Mouse (Mus musculus): ENCODE data around the gene Coa3. TPM values are rescaled to one million over a fixed set of nuclear protein-coding genes. Genes with fewer than 3 reads are reported as not detected.

The Coa3 gene
- polyA plus RNA-seq, 1 experiment from 2014 or later = 164 TPM

DNA sequence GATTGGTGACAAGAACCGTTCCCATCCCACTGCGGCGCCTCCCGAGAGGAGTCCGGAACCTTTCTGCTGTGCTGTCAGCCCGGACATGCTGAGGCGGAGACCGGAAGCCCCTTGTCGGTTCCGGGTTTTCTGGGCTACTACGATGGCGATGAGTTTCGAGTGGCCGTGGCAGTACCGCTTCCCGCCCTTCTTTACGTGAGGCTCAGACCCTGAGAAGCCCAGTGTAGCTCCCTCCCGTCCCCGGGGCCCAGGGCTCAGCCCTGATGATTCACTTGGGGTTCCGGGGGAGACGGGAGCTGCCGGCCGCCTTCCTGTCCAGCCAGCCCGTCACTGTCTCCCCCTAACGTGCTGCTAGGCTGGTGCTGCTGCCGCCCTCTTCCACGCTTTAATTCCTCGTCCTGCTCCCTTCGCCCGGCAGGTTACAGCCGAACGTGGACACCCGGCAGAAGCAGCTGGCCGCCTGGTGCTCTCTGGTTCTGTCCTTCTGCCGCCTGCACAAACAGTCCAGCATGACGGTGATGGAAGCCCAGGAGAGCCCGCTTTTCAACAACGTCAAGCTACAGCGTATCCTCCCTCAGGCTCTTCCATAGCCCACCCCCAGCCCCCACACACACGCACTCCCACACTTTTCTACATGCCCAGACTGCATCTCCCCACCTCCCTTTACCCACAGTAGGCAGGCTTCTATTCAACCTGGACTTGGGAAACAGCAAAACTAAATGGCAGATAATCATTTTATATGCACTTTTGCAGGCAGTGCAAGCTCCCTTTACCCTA lies 25.1 kb downstream of the Coa3 start, which contains the start of gene Vps25:
TSS of gene Vps25 (plus strand) at position 95 of the 777 bp plus-strand sequence.
- peak; percentile 87 for DNase-seq (ENCODE audit: low spot score)

DNA sequence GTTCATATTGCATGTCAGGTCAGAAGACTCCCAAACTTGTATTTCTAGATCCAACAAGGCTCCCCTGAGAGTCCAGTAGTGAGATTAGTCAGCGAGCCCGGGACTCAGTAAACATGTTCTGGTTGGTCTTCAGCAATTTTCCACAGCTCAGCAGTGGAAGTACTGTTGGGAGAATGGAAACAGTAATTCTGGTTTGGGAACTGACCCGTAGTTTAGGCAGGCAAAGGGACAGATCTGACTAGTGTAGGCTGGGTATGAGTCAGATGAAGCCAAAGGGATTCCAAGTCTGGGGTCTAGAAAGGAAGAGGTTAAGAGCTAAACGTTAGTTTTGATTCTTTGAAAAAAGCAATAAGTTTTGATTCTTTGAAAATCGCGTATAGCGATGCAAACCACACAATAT lies 26.0 kb downstream of the Coa3 start:
- DNase-seq (ENCODE audit: low spot score) = no peak

DNA sequence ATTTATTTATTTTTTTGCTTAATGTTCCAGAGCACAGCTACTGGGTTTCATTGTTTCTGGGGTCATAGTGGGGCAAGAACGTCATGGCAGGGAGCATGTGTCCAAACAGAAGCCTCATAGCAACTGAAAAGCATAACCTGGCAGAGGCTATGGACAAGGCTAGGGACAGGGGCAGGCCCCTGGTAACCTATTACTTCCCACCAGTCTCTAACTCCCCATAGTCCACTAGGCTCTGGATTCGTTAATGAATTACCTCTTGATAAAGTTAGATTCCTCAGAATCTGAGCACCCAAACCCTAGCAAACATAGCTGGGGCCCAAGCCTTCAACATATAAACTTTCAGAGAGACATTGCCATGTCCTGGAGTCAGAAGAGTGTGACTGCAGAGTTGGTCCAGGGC lies 27.9 kb downstream of the Coa3 start:
- no peak for DNase-seq (ENCODE audit: low spot score)

DNA sequence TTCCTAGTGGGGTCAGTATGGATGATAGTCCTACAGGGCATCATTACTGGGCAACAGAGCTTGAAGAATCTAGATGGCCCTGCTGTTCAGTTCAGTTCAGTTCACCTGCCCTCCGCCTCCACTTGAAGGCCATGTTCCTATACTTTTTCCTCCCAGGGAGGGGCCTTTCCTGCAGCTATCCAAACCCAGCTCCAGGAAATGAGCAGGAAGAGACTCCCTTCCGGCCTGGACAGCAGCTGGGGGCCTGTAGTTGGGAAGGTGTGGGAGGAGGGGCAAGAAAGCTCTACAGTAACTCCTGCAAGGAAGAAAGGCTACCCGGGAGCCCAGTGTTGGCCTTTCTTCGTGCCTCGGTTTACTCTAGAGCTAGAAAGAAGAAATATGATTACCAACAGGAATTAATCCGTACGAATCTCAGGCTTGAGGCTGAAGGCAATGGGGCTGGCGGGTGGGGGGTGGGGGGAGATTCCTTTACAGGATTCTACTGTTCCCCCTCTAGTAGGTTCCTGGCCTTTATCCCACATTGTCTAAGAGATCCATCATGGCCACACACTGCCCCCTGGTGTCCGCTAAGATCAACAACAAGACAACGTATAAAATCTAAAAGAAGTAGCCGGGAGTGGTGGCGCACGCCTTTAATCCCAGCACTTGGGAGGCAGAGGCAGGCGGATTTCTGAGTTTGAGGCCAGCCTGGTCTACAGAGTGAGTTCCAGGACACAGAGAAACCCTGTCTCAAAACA lies 30.5 kb downstream of the Coa3 start:
- peak; percentile 61 for DNase-seq (ENCODE audit: low spot score)

DNA sequence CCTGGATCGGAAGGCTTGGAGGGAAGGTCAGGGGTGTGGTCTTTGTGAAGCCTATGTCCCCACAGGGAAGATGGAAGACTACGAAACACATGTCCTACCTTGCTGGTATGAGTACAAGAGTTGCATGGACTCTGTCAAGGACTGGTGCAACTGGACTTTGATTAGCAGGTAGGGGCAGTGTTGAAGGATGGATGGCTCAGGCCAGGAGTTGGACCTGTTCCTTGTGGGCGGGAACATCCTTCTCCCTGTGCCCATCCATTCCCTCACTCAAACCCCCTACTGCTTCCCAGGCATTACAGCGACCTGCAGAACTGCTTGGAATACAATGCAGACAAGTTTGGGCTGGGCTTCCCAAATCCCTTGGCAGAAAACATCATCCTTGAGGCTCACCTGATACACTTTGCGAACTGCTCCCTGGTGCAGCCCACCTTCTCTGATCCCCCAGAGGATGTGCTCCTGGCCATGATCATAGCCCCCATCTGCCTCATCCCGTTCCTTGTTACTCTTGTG lies 31.3 kb downstream of the Coa3 start:
- no peak for DNase-seq (ENCODE audit: low spot score)

DNA sequence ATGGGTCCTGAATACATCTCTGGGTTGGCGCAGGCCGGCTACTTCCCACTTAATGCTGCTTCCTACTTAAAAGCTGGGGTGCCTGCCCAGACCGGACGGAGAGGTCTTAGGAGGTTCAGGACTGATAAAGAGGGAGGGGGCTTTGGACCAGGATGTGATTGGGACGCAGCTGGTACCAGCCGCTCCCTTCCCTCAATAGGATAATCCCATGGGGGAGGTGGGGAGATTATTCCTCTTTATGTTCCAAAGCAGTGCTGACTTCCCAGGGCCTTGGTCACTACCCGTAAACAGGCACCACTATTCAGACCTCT lies 32.3 kb downstream of the Coa3 start:
- DNase-seq (ENCODE audit: low spot score) = no peak

DNA sequence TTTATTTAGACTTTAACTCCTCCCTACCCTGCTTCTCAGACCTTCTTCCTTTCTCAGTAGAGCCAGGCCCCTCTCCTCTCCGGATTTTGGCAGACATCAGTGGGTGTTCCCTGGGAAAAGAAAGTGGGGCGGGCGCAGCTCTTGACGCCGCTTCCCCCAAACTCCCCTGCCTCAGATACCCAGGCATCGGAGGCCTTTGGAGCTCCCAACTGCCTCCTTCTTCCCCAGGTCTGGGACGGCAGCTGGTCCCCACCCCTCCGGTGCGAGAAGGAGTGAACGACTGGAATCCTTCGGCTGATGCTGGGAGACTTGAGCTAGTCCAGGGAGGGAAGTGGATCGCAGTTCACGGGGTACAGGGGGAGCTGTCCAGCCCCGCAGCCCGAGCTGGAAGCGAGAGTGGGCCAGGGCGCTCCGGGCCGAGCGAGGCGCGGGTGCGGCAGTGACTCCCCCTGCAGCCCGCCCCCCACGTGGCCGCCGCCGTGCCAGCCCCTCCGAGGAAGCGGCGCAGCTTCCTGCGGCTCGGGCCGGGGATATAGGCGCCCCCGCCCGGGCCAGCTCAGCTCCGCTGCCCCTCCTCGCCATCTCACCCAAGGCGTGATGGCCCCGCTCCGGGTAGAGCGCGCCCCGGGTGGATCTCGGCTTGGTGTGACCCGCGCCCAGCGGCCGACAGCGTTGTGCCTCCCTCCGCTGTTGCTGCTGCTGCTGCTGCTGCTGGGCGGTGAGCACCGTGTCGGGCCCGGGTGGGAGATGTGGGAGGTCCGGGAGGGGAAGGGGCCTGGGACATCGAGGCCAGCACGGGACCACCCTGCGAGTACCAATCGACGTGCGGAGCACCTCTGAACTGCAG lies 32.8 kb downstream of the Coa3 start, which contains the start of gene Ramp2:
TSS of gene Ramp2 (plus strand) at position 174 of the 847 bp plus-strand sequence.
- peak; percentile 37 for DNase-seq (ENCODE audit: low spot score)

DNA sequence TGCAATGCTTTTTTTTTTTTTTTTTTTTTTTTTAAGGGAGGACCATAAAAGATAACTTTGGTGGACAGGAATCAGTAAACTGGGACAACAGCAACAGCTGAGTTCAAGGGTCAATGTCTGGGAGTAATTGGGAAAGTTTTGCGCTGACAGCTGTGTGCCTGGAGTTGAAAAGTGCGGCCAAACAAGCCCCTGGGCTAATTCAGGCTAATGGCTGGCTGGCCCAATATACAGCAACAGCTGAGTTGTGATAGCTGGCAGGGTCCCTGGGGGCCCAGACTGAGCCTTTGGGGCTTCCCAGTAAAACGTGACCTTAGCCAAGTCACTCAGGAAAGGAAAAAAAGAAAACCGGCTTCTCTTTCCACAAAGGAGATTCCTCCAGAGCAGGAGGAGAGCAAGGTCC lies 33.8 kb downstream of the Coa3 start:
- DNase-seq (ENCODE audit: low spot score) = no peak

DNA sequence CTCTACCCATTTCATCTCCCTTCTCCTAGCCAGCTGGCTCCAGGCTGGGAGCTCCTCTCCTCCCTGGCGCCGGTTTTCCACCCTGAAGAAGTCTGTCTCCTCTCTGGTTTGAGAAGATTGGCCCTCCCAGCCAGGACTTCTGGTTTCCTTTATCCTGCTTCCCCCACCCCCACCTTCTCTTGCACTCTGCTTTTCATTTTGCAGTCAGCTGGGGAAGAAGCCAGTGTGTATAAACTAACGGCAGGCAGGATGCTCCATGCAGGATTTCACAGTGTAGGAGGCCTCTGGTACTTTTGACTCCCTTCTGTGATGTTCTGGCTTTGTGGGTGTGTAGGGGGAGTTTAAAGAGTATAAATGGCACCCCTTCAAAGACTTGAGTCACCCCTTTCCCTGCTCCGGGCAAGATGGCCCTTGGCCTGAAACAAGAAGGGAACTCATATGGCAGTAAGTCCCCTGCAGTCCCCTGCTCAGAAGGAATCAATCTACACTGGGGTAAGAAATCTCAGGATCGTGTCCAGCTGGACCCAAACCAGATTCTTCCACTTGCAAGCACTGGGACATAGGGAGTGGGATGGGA lies 40.8 kb downstream of the Coa3 start:
- DNase-seq (ENCODE audit: low spot score) = no peak

DNA sequence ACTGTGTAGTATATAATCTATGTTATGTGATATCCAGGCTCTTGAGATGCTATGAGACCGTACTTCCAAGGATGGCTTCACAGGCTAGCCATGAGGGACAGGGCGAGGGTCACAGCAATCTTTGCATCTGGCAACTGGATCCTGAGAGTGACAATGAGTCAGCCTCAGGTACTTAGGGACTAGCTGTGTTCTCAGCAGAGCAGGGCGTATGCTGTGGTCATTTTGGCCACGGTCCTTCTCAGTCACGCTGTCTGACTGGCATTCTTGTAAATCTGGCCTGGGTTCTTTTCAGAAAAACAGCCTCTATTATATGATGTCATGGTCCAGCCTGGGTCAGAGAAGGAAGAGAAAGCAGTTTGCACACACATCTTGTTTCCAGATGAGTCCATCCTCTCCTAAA lies 42.1 kb downstream of the Coa3 start:
- DNase-seq (ENCODE audit: low spot score) = no peak

DNA sequence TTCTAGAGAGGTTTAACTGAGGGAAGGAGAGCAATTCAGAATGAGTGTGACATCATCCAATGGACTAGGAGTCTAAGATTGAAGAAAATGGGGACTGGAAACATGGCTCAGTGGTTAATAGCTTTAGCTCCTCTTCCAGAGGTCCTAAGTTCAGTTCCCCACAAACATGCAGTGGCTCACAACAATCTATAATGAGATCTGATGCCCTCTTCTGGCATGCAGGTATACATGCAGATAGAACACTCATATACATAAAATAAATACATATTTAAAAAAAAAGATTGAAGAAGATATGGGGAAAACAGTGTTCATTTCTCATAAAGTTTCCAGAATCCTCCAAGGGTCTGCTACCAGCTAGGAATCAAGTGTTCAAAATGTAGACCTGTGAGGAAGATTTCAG lies 43.5 kb downstream of the Coa3 start:
- no peak for DNase-seq (ENCODE audit: low spot score)

DNA sequence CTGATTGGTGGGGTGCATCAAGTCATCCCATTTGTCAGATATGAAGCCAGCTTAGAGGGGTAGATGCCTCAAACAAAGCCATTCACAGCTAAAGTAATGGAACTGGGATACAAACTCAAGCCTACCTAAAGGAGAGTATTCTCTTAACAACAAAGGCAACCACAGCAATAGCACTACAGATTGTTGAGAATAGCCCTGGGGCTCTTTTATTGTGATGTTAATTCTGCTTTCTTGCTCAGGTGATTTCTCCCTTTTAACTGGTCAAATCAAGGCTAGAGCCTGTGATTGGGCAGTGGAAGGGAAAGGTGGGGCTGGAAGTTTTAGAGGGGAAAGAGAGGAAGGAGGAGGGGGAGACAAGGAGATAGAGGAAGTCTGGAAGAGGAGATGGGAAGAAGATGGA lies 44.8 kb downstream of the Coa3 start:
- DNase-seq (ENCODE audit: low spot score) = no peak

DNA sequence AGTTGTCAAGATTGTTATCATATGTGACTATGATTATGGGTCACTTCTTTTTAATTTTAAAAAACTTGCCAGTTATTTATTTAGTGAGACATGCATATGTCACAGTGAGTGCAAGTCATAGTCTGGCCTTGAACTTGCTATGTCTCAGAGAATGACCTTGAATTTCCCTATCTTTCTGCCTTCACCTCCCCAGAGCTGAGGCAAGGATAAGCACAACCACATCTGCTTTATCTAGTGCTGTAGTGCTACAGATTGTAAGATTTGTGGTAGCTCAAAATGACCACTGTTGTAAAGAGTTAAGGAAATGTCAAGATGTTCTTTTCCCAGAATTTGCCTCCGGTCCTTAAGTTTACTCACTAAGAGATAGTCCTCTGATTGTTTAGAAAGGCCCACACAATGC lies 45.7 kb downstream of the Coa3 start:
- no peak for DNase-seq (ENCODE audit: low spot score)

DNA sequence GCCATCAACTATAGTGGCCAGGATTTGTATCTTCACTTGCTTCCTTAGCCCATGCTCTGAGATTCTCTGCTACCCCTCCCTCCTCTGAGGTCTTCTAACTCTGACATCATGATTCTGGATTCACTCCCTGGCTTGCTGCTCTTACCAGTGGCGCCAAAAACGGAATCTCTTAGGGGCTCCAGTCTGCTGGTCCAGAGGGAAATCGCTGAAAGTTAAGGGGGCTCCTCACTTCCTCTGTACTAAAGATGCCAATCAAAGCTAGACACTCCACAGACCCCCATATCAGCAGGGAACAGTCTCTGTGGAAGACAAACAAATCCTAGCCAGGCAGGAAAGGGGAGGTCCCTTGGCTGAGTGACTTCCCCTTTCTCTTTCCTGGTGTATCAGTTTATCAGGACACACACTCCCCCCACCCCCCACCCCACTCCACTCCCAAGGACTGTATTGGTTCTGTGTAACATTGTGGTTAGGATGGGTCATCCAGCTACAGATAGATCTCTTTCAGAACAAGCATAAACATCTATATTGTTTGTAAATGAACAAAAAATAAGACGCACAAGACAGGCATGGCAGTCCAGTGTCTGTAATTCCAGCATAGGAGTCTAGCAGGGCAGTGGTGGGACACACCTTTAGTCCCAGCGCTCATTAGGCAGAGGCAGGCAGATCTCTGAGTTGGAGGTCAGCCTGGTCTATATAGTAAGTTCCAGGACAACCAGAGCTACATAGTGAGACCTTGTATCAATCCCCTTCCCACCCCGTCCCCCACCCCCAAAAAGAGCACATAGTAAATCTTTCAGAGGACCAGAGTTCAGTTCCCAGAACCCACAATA lies 46.7 kb downstream of the Coa3 start:
- DNase-seq (ENCODE audit: low spot score) = no peak

DNA sequence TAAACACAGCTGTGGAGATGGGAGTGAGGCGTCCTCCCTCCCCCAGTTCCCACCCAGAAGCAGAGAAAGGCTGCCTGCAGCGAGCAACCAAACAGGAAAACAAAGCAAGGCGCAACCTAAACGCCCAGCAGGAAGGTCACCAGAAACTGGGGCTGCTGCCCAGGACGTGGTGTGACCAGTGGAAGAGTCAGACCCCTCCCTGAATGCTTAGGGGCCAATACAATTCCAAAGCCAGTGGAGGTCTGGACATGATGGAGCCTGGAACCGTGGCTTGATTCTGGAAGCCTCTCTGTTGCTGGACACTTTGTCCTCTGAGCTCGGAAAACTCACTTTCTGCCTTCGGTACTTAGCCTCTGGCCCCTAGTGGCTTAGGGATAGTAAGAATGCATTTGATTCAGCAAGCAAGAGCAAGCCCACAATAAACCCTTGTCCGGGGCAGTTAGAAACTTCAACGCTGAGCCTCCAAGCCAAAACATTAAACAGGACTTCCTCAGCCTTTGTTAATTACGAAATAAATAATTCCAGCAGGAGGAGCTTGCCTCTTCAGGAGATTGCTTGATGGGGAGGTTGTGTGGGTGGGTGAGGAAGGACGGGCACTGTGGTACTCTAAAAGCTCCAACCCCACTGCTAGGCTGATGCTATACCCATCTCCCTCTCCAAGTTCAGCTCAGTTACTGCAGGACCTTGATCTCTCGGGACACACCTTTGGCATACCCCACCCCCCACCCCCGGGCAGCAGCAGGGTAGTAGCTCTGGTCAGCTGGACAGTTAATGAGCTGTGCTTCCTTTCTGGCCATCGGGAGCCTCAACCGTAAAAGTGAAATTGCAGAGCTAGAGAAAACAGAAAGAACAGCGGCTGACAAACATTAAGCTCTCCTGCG lies 47.7 kb downstream of the Coa3 start:
- DNase-seq (ENCODE audit: low spot score) = no peak

DNA sequence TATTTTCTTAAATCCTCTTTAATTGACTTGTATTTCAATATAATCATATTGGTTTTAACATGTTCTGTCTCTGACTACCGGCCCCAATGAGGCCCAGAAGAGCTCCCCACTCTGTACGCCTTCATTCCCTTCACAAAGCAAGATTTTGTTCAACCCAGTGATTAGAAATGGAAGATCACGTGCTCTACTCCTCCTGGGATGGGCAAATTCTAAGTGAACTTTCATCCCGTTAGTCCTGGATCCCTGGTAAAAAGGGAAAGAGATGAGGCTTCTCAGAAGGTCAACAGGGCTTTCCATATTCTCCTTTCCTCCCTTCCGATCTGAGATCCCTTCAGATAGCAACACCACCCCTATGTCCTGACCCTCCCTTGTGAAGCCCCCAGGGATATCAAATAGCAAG lies 48.4 kb downstream of the Coa3 start:
- no peak for DNase-seq (ENCODE audit: low spot score)

DNA sequence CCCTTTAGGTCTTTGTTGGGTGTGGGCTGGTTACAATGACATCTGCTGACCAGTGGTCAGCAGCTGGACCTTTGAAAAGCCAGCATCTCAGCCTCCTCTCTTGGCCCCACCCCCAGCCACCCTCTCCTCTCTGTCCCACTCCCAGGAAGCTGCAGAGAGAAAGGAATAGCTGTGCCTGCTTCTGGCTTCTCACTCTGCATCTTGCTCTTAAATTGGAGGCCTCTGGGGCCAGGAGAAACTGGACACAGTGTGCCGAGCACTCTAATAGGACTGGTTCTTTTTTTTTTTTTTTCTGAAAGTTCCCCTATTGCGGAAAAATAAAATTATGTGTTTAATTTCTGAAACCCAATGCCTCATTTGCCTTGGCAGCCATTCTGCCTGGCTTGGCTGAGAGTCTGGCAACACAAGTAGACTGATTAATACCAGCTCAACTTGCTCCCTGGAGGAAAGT lies 48.8 kb downstream of the Coa3 start:
- DNase-seq (ENCODE audit: low spot score) = no peak

DNA sequence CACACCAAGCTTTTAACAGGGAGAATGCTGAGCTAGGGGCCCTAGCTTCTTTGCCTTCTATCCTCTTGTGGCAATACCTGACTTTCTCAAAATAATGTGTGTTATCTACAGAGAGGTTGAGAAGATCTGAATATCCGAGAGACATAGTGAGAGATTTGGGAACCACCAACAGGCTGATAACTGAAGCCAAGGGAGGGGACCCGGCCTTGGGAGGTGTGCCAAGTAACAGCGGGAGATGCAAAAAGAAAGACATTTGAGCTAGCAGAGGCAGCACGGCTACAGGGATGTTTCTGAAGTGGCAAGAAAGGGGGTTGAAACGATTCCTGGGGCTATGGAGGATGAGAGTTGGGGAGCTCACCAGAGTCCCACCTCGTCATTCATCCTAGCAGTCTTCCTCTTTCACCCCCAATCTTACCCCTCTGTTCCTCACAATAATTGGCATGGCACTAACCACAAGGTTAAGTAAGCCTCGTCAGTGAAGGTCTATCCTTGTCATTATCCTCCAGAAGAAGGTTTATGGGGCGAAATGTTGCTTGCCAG lies 49.5 kb downstream of the Coa3 start:
- DNase-seq (ENCODE audit: low spot score) = no peak

All from thymus, postnatal 0 days (tissue).